Mouse (Mus musculus) forebrain, embryonic 14.5 days (tissue): ENCODE measurements around the gene Camkmt. TPM values are rescaled to one million over a fixed set of nuclear protein-coding genes. Genes with fewer than 3 reads are reported as not detected.

Source experiments
- ATAC-seq: fragments of 200-750 bp; cut with Nextera tagmentation; 2 replicates; pipeline ENCODE4 v1.8.0; 2017; ENCODE audit warnings: mild to moderate bottlenecking, moderate library complexity
- DNase-seq: peaks from one replicate; pipeline ENCODE4 v3.0.0-alpha.2; 2015; ENCODE audit warnings: low spot score
- H3K27ac ChIP-seq: fragments of 300-500 bp; sonication (generic); 2 replicates; pipeline ENCODE4 v1.5.1; 2014; ENCODE audit warnings: low read depth, mild to moderate bottlenecking, control low read depth, low read length, moderate library complexity
- H3K27me3 ChIP-seq: fragments of 300-500 bp; sonication (generic); replicated peaks from 2 replicates; pipeline ENCODE4 v1.6.1; 2014; ENCODE audit warnings: low read length, control low read depth, mixed read lengths; ENCODE audit not compliant: control insufficient read depth, insufficient read depth
- H3K36me3 ChIP-seq: fragments of 300-500 bp; sonication (generic); 2 replicates; pipeline ENCODE4 v1.6.1; 2014; ENCODE audit warnings: low read length, control low read depth; ENCODE audit not compliant: control insufficient read depth, insufficient read depth
- H3K4me1 ChIP-seq: fragments of 300-500 bp; sonication (generic); 2 replicates; pipeline ENCODE4 v1.6.1; 2014; ENCODE audit warnings: antibody characterized with exemption, low read length, control low read depth; ENCODE audit not compliant: control insufficient read depth, insufficient read depth
- H3K4me2 ChIP-seq: fragments of 300-500 bp; sonication (generic); 2 replicates; pipeline ENCODE4 v1.6.1; 2014; ENCODE audit warnings: mild to moderate bottlenecking, control low read depth, low read length
- H3K4me3 ChIP-seq: fragments of 300-500 bp; sonication (generic); 2 replicates; pipeline ENCODE4 v1.5.1; 2014; ENCODE audit warnings: low read depth, low read length, control low read depth
- H3K9ac ChIP-seq: fragments of 300-500 bp; sonication (generic); 2 replicates; pipeline ENCODE4 v1.6.1; 2014; ENCODE audit warnings: mild to moderate bottlenecking, low read length, control low read depth, moderate library complexity
- H3K9me3 ChIP-seq: fragments of 300-500 bp; sonication (generic); replicated peaks from 2 replicates; pipeline ENCODE4 v1.6.1; 2016; ENCODE audit warnings: low read length, control low read depth, mixed read lengths; ENCODE audit not compliant: control insufficient read depth
- WGBS: fragments of 180-500 bp; shearing (Covaris S2); extraction: QIAGEN DNeasy Blood & Tissue Kit; methylation state at CpG from one replicate; pipeline ENCODE4 v1.1.7; 2014; 5-methylcytosine and 5-hydroxymethylcytosine counted together
- polyA plus RNA-seq: library from polyadenylated mRNA; unstranded; fragments of >200 nt; fragmentation: Nextera tagmentation; extraction: Ambion mirVana; gene quantifications from 2 replicates; pipeline ENCODE4 v1.2.1, GENCODE M21; 2014

The Camkmt gene
- polyA plus RNA-seq, 1 experiment from 2014 or later = 15.9 TPM

DNA sequence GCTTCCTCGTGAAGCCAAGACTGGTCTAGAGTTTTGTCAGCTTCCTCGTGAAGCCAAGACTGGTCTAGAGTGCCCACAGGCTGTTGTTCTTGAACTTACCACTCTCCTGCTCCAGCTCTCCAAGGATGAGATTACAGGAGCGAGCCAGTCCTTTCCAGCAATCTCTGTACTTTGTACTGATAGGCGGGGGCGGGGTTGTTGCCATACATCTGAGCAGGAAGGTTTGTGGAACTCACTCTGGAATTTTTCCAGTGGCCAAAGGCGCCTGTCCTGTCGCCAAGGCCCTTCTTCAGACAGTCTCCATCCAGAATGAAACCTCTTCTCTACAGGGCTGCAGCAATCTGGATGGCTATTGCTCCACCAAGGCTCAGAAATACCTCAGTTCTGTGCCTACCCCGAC is 393.7 kb downstream of the Camkmt start:
- Histone ChIP-seq H3K27ac (no peak overlapping the region), H3K4me2 (no peak overlapping the region), H3K9me3 (no peaks in the 10 kb centered on the region), H3K4me3 (no peak overlapping the region), H3K36me3 (no peaks in the 10 kb centered on the region), H3K9ac (no peak overlapping the region), H3K4me1 (peaks cover 14% of the 10 kb centered on the region; the same call in 1 of the 2 replicates), H3K27me3 (peaks cover 30% of the 10 kb centered on the region)
- ATAC-seq (no peak), DNase-seq (no peak)
- 65% methylated on average over 8 of the region's 8 CpGs for WGBS

DNA sequence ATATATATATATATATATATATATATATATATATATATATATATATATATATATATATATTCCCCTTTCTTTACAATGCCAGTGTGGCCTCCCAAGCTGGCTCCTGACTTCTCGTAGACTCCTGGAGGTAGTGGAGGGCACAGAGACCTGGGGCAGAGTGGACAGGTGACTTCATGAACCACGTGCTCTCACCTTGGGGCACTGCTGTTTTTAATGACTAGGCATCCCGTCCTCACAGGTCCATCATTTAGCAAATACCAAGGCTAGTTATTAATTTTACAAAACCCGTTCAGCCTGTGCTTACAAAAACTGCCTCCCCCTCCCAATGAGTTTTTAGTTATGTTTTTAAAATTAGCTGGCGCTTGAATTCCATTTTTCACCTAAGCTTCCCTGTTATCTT is 394.2 kb downstream of the Camkmt start:
- no peaks in the 10 kb centered on the region for H3K36me3 ChIP-seq
- H3K9me3 ChIP-seq = no peaks in the 10 kb centered on the region
- ATAC-seq = no peak
- WGBS = 41% methylated on average over 5 of the region's 5 CpGs
- H3K27me3 ChIP-seq = peaks cover 35% of the 10 kb centered on the region
- no peak overlapping the region for H3K27ac ChIP-seq
- H3K4me3 ChIP-seq = no peak overlapping the region
- H3K4me1 ChIP-seq = peaks cover 17% of the 10 kb centered on the region; the same call in 1 of the 2 replicates
- no peak overlapping the region for H3K4me2 ChIP-seq
- no peak overlapping the region for H3K9ac ChIP-seq
- DNase-seq = no peak

DNA sequence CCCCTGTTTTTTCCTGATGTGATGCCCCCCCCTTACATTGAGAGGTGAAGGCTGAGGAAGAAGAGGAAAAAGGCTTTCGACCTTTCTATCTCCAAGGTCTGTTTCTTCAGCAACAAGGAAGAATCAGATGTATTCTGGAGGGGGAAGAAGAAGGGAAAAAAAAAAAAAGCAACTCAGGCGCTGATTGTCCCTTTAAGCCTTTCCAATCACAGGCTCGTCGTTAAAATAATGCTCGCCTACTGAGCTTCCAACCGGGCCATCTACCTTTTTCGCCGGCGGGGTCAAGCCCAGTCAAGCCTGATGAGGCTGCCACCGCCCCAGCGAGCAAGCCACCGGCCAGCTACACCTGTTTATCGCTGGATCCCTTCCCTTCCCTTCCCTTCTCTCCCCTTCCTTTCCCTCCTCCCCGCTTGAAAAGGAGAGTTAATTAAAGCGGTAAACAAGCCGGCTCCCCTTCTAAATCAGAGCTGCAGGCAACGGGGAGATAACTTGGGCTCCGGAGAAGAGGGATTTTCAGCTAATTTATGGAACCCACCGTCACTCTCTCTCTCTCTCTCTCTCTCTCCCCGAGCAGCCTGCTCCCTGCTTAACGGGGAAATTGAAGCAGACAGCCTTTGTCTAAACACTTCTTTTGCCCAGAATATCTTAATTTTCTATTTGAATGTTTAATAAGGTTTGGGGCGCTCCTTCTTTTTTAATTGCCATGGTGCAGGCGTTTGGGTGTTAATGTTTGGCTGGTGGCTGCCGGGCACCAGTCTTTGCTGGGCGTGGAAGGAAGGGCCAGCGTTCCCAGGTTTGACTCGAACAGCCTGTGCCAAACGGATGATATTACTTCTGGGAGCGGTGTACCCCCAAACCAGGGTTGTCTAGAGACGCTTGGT is 395.0 kb downstream of the Camkmt start:
- 1% methylated on average over 30 of the region's 30 CpGs for WGBS
- peak; percentile 43 for ATAC-seq
- Histone ChIP-seq H3K4me1 (peaks cover 17% of the 10 kb centered on the region; the same call in 1 of the 2 replicates), H3K27me3 (peaks cover 43% of the 10 kb centered on the region), H3K27ac (peak overlapping the region; percentile 27), H3K9ac (peak overlapping the region; percentile 33; the same call in 1 of the 2 replicates), H3K4me2 (peak overlapping the region; percentile 48), H3K4me3 (peak overlapping the region; percentile 21), H3K36me3 (no peaks in the 10 kb centered on the region), H3K9me3 (no peaks in the 10 kb centered on the region)
- peak; percentile 59 for DNase-seq

DNA sequence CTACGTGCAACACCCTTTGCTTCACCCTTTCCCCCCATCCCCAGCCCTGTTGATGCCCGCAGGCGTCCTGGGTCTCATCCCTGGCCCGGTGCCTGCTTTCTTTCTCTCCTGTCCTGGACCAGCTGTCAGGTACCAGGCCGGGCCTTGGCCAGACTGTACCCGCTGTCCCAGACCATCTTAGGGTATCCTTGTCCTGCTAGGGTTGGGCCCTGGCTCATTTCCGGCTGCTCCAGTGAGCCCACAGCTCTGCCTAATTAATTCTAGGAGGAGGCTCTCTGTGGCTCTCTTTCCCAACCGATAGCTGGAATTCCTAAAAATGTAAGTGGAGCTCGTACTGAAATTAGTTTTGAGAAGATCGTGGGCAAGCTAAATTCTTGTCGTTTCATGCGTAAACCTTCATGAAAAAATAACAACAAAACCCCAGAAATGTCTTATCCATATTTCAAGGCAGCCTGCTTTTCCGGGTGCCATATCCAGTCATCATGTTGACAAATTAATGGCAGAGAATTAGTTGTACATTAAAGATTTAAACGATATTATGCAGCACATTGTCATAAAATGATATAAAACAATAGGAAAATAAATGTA is 395.7 kb downstream of the Camkmt start:
- WGBS = 2% methylated on average over 14 of the region's 14 CpGs
- Histone ChIP-seq H3K4me3 (peak overlapping the region; percentile 21), H3K36me3 (no peaks in the 10 kb centered on the region), H3K27ac (peak overlapping the region; percentile 27), H3K4me1 (peaks cover 17% of the 10 kb centered on the region; the same call in 1 of the 2 replicates), H3K9ac (peak overlapping the region; percentile 33), H3K4me2 (peak overlapping the region; percentile 48), H3K9me3 (no peaks in the 10 kb centered on the region), H3K27me3 (peaks cover 50% of the 10 kb centered on the region)
- DNase-seq = peak; percentile 51
- ATAC-seq = peak; percentile 55

DNA sequence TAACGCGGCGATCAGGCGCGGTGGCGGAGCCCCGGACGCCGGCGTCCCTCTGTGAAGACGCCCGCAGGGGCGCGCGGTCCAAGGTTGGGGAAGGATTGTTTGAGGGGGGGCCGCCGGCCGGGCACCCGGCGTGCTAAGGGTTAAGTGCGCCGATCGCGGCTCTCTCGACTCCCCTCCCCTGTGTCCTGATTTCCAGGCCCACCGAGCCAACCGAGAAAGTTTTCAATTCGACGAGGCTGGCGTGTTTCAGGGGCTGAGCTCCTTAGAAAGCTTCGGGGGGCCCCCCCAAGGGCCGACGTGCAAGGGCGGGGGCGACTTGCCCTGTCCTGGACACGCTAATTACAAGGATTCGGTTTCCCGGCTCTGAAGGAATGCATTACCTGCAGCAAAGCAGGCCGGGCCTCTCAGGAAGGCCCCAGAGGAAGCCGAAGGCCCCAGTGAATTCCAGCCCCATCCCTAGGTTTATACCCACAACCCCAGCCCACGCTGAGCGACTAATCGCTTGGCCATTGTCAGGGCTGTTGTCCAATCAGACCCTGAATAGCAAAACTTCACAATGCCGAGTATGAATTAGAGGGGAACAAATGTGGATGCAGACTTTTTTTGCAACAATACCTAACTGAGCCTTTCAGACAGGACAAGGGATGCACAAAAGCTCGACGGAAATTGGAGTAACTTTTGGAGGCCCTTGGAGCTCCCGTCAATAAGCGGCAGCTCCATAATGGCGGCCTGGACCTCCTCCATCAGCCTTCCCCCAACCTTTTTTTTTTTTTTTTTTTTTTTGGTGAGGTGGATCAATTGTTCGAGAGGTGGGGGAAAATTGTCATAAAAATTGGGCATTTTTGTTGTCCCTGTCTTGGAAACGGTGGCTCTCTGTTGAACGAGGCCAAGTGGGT is 396.5 kb downstream of the Camkmt start:
- Histone ChIP-seq H3K4me2 (peak overlapping the region; percentile 48), H3K36me3 (no peaks in the 10 kb centered on the region), H3K27me3 (peaks cover 53% of the 10 kb centered on the region), H3K4me1 (peaks cover 17% of the 10 kb centered on the region; the same call in 1 of the 2 replicates), H3K27ac (peak overlapping the region; percentile 50; the same call in 1 of the 2 replicates), H3K9me3 (no peaks in the 10 kb centered on the region), H3K9ac (peak overlapping the region; percentile 21), H3K4me3 (peak overlapping the region; percentile 21)
- WGBS = 1% methylated on average over 52 of the region's 52 CpGs
- peak; percentile 62 for DNase-seq
- ATAC-seq = peak; percentile 35; the same call in 1 of the 2 replicates

DNA sequence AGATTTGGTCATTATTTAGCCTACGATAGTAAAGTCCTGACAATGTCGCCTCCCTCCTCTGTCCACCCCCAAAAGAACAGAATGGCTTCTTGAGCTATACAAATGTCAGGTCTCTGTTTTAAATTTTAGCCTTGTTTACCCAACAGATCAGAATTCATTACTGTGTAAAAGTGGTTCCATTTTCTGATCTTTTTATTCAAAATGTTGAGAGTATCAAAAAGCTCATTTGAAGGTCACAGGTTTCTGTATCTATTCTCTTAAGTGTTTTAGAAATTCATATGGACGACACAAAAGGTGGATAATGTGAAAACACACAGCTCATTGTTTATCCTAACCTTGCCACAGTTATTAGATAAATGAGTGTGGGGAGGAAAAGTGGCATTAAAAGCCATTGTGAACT is 397.2 kb downstream of the Camkmt start:
- Histone ChIP-seq H3K4me1 (peaks cover 17% of the 10 kb centered on the region; the same call in 1 of the 2 replicates), H3K4me2 (no peak overlapping the region), H3K4me3 (no peak overlapping the region), H3K9ac (no peak overlapping the region), H3K36me3 (no peaks in the 10 kb centered on the region), H3K27me3 (peaks cover 49% of the 10 kb centered on the region), H3K27ac (no peak overlapping the region), H3K9me3 (no peaks in the 10 kb centered on the region)
- 16% methylated on average over 3 of the region's 3 CpGs for WGBS
- DNase-seq = no peak
- ATAC-seq = no peak

DNA sequence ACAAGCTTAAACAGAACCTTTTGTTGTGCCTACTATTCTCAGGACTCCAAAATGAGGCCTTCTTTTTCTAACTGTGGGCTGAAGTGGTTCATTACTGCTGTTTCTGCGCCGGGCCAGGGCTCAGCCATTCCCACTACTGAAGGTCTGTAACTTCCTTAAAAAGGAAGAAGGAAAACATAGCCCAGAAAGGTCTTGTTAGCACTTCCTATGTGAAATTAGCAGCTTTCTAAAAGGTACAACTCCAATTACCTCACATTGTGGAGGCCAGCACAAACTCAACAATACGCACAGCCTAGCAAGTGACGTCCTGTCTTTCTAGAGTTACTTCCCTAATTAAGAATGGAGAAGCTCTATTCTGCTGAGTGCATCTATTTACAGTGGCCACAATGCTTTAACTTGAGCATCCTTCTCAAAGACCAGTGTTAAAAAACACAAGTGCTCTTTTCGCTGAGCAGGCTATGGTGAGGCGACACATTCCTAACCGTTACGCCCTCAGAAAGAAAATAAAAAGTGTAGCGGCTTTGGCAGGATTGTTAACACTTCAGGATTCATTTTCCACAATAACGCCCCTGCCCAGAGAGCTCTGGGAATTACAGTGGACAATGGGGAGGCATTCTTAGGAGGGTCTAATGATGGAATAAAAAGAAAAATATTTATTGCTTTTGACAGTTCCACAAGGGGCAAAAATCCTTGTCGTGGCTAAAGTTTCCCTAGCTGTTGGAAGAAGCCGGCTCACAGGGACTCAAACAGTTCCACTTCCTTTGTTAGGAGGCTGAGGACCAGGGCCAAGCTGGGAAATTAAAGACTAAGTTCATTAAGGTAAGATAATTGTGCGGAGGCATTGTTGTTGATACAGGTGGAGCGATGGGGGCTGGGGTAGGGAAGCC is 398.5 kb downstream of the Camkmt start:
- Histone ChIP-seq H3K9me3 (no peaks in the 10 kb centered on the region), H3K9ac (no peak overlapping the region), H3K4me3 (no peak overlapping the region), H3K4me1 (peaks cover 17% of the 10 kb centered on the region; the same call in 1 of the 2 replicates), H3K36me3 (no peaks in the 10 kb centered on the region), H3K27ac (no peak overlapping the region; the same call in 1 of the 2 replicates), H3K4me2 (no peak overlapping the region), H3K27me3 (peaks cover 42% of the 10 kb centered on the region)
- peak; percentile 21; the same call in 1 of the 2 replicates for ATAC-seq
- peak; percentile 49 for DNase-seq
- WGBS = 2% methylated on average over 14 of the region's 14 CpGs
